25 mouse cellular contexts compared by ENCODE assay signal in genomic region chr2:92678999-92679704, GRCm38 (mm10).
DNase-seq lines count a peak whose midpoint lies in the region; ATAC-seq and TF ChIP-seq lines count a peak whose summit lies in the region.
"Had no signal": no experiment of that assay in that cellular context is flagged by ENCODE, and none has a peak within 500 bp of the region (broad histone marks: within the 10 kb centered on the region; RNA-seq: fewer than 3 reads in every experiment).

No protein-coding gene starts in this region.

- peak; percentile 86 for ATAC-seq in erythroid progenitor cell, adult 5-6 weeks (replicated peaks; ENCODE audit: low FRiP score, poor library complexity, severe bottlenecking)
- peak; percentile 70 for ATAC-seq in liver, embryonic 15.5 days (ENCODE audit: insufficient read depth)
- ATAC-seq: forebrain, postnatal 0 days; intestine, postnatal 0 days had no signal

- H3ac ChIP-seq in myocyte (ENCODE audit: control insufficient read depth, insufficient read length), result no peak overlapping the region

- peaks cover 12% of the 10 kb centered on the region for H3K4me1 ChIP-seq in liver, embryonic 15.5 days (replicated peaks)
- H3K4me1 ChIP-seq: embryonic facial prominence, embryonic 15.5 days; limb, embryonic 13.5 days; lung, embryonic 15.5 days; neural tube, embryonic 15.5 days had no signal

- 43% methylated on average over 3 of the region's 3 CpGs for WGBS in liver, embryonic 15.5 days (ENCODE audit: insufficient replicate concordance)

- no peak for DNase-seq in layer of hippocampus, adult 2 months (ENCODE audit: low spot score in 2 of 2)
- no peak for DNase-seq in layer of hippocampus, adult 11-12 months (ENCODE audit: low spot score)
- DNase-seq in embryo, embryonic 9.5 days (ENCODE audit: extremely low spot score), result no peak
- no peak for DNase-seq in embryo, embryonic 10 days (ENCODE audit: low spot score)
- DNase-seq in adrenal gland, postnatal 10 days, result no peak
- DNase-seq: cerebellum, adult 18-20 months; cerebellum, postnatal 14 days; forebrain, postnatal 0 days; gastrocnemius, postnatal 14 days; heart, adult 11 months; heart, postnatal 10 days; layer of hippocampus, postnatal 36 days; lung, postnatal 4 days; right cerebral cortex, adult 18-20 months had no signal

- H3K4me2 ChIP-seq in liver, embryonic 15.5 days, result no peak overlapping the region
- peak overlapping the region; percentile 64 for H3K4me2 ChIP-seq in myocyte (ENCODE audit: low read depth)
- H3K4me2 ChIP-seq: embryonic facial prominence, embryonic 15.5 days; heart, embryonic 12.5 days; limb, embryonic 13.5 days; lung, embryonic 15.5 days; midbrain, embryonic 11.5 days; neural tube, embryonic 15.5 days had no signal

- H3K27ac ChIP-seq in layer of hippocampus, adult 2 months, result peak overlapping the region; percentile 43
- H3K27ac ChIP-seq in liver, embryonic 15.5 days (replicated peaks), result no peak overlapping the region
- H3K27ac ChIP-seq: embryonic facial prominence, embryonic 15.5 days; forebrain, embryonic 10.5 days; limb, embryonic 13.5 days; lung, embryonic 15.5 days; neural tube, embryonic 15.5 days had no signal

- H3K27me3 ChIP-seq in liver, embryonic 15.5 days, result no peaks in the 10 kb centered on the region
- H3K27me3 ChIP-seq in myocyte (ENCODE audit: control insufficient read depth, insufficient read depth, insufficient read length), result no peaks in the 10 kb centered on the region
- H3K27me3 ChIP-seq: embryonic facial prominence, embryonic 15.5 days; limb, embryonic 13.5 days; lung, embryonic 15.5 days; neural tube, embryonic 15.5 days had no signal

- no peaks in the 10 kb centered on the region for H3K79me2 ChIP-seq in myocyte (ENCODE audit: control insufficient read depth, insufficient read depth)

- no peaks in the 10 kb centered on the region for H3K36me3 ChIP-seq in liver, embryonic 15.5 days (replicated peaks)
- no peaks in the 10 kb centered on the region for H3K36me3 ChIP-seq in myocyte (ENCODE audit: control insufficient read depth, insufficient read depth)
- H3K36me3 ChIP-seq: embryonic facial prominence, embryonic 15.5 days; forebrain, embryonic 10.5 days; heart, embryonic 12.5 days; limb, embryonic 13.5 days; lung, embryonic 15.5 days; neural tube, embryonic 15.5 days had no signal

- no peak overlapping the region for H3K4me3 ChIP-seq in layer of hippocampus, adult 2 months
- no peak overlapping the region for H3K4me3 ChIP-seq in liver, embryonic 15.5 days (replicated peaks)
- no peak overlapping the region for H3K4me3 ChIP-seq in myocyte
- H3K4me3 ChIP-seq: embryonic facial prominence, embryonic 15.5 days; forebrain, embryonic 10.5 days; heart, embryonic 12.5 days; limb, embryonic 13.5 days; lung, embryonic 15.5 days; neural tube, embryonic 15.5 days had no signal

- TF ChIP-seq POLR2A in myocyte (IDR thresholded peaks at IDR 0.05; ENCODE audit: insufficient read length, low read depth), result no peak

- no peak for TF ChIP-seq CTCF in layer of hippocampus, adult 2 months (conservative IDR thresholded peaks at IDR 0.05)

- H3K9ac ChIP-seq in liver, embryonic 15.5 days, result no peak overlapping the region
- H3K9ac ChIP-seq: embryonic facial prominence, embryonic 15.5 days; forebrain, postnatal 0 days; heart, embryonic 12.5 days; limb, embryonic 13.5 days; lung, embryonic 15.5 days; neural tube, embryonic 15.5 days had no signal

- H3K9me3 ChIP-seq in liver, embryonic 15.5 days (replicated peaks), result no peaks in the 10 kb centered on the region
- H3K9me3 ChIP-seq: embryonic facial prominence, embryonic 15.5 days; forebrain, embryonic 10.5 days; heart, embryonic 12.5 days; limb, embryonic 13.5 days; lung, embryonic 15.5 days; neural tube, embryonic 15.5 days had no signal

TF ChIP-seq in myocyte, 11 proteins besides CTCF, POLR2A, EP300 and RAD21:
- TF ChIP-seq TCF12 (IDR thresholded peaks at IDR 0.05; ENCODE audit: insufficient read depth, poor library complexity, severe bottlenecking) (no peak), E2F4 (IDR thresholded peaks at IDR 0.05; ENCODE audit: insufficient read depth) (no peak), MYOG (IDR thresholded peaks at IDR 0.05; ENCODE audit: control insufficient read depth in 1 of 3, insufficient read depth in 1 of 3, insufficient read length in 2 of 3, low read depth in 2 of 3) (no peak), POLR2AphosphoS2 (IDR thresholded peaks at IDR 0.05; ENCODE audit: insufficient read length, low read depth) (no peak), USF1 (IDR thresholded peaks at IDR 0.05; ENCODE audit: low read depth) (no peak), TCF3 (IDR thresholded peaks at IDR 0.05; ENCODE audit: insufficient read length, low read depth) (no peak), SRF (IDR thresholded peaks at IDR 0.05; ENCODE audit: control insufficient read depth, insufficient read length, low read depth) (no peak), MAX (IDR thresholded peaks at IDR 0.05; ENCODE audit: low read depth) (no peak), MYOD1 (IDR thresholded peaks at IDR 0.05; ENCODE audit: control insufficient read depth in 1 of 3, insufficient read length in 2 of 3, low read depth in 2 of 3) (no peak), CEBPB (IDR thresholded peaks at IDR 0.05; ENCODE audit: insufficient read depth, poor library complexity, severe bottlenecking) (no peak), REST (IDR thresholded peaks at IDR 0.05; ENCODE audit: insufficient read depth, insufficient read length) (no peak)
